Mouse (Mus musculus): ENCODE measurements around the gene Fbxo2. TPM values are rescaled to one million over a fixed set of nuclear protein-coding genes. Genes with fewer than 3 reads are reported as not detected.

Gene Fbxo2
- polyA plus RNA-seq, 1 experiment, result not detected

DNA sequence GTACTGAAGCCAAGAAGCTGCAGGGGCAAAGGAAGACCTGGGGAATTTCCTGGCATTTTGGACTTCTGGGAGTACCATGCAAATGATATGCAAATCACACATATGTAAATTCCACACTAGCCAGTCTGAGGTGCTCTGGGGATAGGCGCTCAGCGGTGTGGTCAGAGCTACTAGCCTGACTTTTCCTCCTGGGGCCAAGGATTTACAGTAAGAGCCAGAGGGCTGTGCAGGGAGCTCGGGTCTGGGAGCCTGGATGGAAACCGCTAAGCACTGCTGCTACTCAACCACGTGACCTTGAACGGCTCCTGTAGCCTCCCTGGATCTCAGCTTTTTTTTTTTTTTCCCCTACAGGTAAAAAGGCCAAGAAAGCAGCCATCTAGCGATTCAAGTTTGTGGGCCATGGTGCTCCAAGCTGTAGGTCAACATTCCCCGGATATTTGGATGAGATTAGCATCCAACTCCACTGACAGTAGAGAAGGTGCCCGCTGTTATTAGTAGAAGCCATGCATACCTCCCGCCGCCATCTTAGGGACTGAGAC is 32.4 kb downstream of the Fbxo2 start:
- WGBS, result 48% methylated on average over 11 of the region's 11 CpGs
- H3K4me3 ChIP-seq (replicated peaks; ENCODE audit: control insufficient read depth, low read depth, low read length), result no peak overlapping the region
- no peak overlapping the region for H3K27ac ChIP-seq (ENCODE audit: control insufficient read depth, insufficient read depth, low read depth, low read length, poor library complexity)
- TF ChIP-seq CTCF (IDR thresholded peaks at IDR 0.05; ENCODE audit: control insufficient read depth, insufficient read depth, low read length) (no peak), POLR2A (IDR thresholded peaks at IDR 0.05; ENCODE audit: borderline replicate concordance, control insufficient read depth, low read depth, low read length) (no peak)
- H3K4me1 ChIP-seq (ENCODE audit: control insufficient read depth, insufficient read depth, low read length), result no peaks in the 10 kb centered on the region

DNA sequence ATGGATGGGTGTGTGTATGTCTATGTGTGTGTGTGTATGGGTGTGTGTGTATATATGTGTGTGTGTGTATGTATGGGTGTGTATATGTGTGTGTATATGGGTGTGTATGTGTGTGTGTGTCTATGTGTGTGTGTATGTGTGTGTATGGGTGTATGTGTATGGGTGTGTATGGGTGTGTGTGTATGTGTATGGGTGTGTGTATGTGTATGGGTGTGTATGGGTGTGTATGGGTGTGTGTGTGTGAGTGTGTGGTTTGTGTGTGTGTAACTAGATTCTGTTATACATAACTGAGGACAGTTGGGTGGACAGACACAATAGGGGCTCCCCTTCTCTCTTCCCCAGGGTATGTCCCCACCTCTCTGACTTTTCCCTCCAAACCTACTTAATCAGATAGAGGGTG is 34.0 kb downstream of the Fbxo2 start:
- no peak for TF ChIP-seq POLR2A (IDR thresholded peaks at IDR 0.05; ENCODE audit: borderline replicate concordance, control insufficient read depth, low read depth, low read length)
- no peak for TF ChIP-seq CTCF (IDR thresholded peaks at IDR 0.05; ENCODE audit: control insufficient read depth, insufficient read depth, low read length)
- Histone ChIP-seq H3K27ac (ENCODE audit: control insufficient read depth, insufficient read depth, low read depth, low read length, poor library complexity) (no peak overlapping the region), H3K4me3 (replicated peaks; ENCODE audit: control insufficient read depth, low read depth, low read length) (no peak overlapping the region), H3K4me1 (ENCODE audit: control insufficient read depth, insufficient read depth, low read length) (no peaks in the 10 kb centered on the region)

DNA sequence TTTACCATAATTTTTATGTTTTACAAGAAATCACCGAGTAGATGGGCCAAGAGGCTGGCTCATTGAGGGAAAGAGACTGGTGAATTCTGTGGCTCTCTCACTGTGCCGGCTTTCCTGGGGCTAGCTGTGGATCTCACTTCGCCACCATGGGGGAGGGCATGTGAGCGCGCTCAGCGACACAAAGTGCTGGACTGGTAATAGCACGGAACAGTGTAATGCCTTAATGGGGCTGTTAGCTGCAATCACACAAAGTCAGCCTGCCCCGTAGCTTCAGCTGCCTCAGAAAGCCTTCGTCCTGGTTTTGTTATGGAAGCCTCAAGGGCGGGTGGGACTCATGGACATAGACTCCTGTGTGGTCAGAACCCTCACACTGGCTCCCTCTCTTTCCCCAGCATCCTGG is 38.3 kb downstream of the Fbxo2 start:
- no peak overlapping the region for H3K27ac ChIP-seq (ENCODE audit: control insufficient read depth, insufficient read depth, low read depth, low read length, poor library complexity)
- no peak overlapping the region for H3K4me3 ChIP-seq (replicated peaks; ENCODE audit: control insufficient read depth, low read depth, low read length)
- TF ChIP-seq POLR2A (IDR thresholded peaks at IDR 0.05; ENCODE audit: borderline replicate concordance, control insufficient read depth, low read depth, low read length) (no peak), CTCF (IDR thresholded peaks at IDR 0.05; ENCODE audit: control insufficient read depth, insufficient read depth, low read length) (no peak)
- no peaks in the 10 kb centered on the region for H3K4me1 ChIP-seq (ENCODE audit: control insufficient read depth, insufficient read depth, low read length)
- 56% methylated on average over 10 of the region's 10 CpGs for WGBS

DNA sequence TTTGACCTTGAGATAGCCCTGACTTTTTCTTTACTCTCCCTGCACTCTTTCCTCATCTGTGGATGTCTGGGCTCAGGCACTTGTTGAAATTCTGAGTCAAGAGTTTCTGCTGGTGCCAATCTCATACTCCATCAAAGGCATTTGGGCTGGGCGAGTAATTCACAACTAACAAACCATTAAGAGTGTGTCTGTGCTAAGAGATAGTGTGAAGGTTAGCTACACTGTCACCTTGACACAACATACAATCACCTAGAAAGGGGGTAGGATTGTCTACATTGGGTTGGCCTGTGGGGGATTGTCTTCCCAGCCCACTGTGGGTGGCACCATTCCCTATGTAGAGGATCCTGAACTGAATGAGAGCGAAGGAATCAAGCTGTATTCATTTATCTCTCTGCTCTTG is 43.1 kb downstream of the Fbxo2 start:
- 63% methylated on average over 2 of the region's 2 CpGs for WGBS
- Histone ChIP-seq H3K4me3 (replicated peaks; ENCODE audit: control insufficient read depth, low read depth, low read length) (no peak overlapping the region), H3K27ac (ENCODE audit: control insufficient read depth, insufficient read depth, low read depth, low read length, poor library complexity) (peak overlapping the region; percentile 28; the same call in 1 of the 2 replicates), H3K4me1 (ENCODE audit: control insufficient read depth, insufficient read depth, low read length) (no peaks in the 10 kb centered on the region)
- TF ChIP-seq POLR2A (IDR thresholded peaks at IDR 0.05; ENCODE audit: borderline replicate concordance, control insufficient read depth, low read depth, low read length) (no peak), CTCF (IDR thresholded peaks at IDR 0.05; ENCODE audit: control insufficient read depth, insufficient read depth, low read length) (no peak)

DNA sequence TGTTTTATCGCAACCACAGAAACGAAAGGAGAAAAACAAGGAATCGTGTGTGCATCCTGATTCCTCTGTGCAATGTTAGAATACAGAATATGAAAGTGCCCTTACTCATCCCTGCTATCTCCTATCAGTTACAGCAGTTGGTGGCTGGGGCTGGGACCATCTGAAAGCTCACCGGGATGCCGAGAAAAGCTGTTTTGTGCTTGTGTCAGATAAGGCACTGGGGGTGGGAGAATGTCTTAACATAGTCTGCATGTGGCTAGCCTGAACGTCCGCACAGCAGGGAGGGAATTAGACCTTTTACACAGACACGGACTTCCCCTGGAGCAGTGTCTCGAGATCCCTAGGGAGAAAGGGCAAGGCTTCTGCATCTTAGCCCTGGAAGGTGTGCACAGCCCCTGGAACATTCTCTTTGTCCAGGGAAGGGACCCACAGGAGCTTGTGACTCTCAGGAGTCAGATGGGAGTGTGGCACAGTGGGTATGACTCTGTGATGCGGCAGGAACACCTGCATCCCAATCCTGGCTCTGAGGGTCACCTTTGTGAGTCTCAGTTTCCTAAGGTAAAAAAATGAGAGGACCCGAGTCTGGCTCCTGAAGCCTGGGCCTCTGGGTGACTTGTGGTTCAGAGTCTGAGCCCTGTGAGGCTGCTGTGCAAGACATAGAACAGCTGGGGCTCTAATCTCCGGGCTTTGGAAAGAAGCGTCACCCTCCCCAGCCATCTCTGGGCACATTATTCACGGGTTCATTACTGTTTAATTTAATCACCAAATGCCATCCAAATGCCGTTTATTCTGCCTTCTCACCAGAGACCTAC is 43.8 kb downstream of the Fbxo2 start:
- WGBS, result 58% methylated on average over 15 of the region's 15 CpGs
- Histone ChIP-seq H3K27ac (ENCODE audit: control insufficient read depth, insufficient read depth, low read depth, low read length, poor library complexity) (peak overlapping the region; percentile 56), H3K4me3 (replicated peaks; ENCODE audit: control insufficient read depth, low read depth, low read length) (no peak overlapping the region), H3K4me1 (ENCODE audit: control insufficient read depth, insufficient read depth, low read length) (no peaks in the 10 kb centered on the region)
- TF ChIP-seq CTCF (IDR thresholded peaks at IDR 0.05; ENCODE audit: control insufficient read depth, insufficient read depth, low read length) (no peak), POLR2A (IDR thresholded peaks at IDR 0.05; ENCODE audit: borderline replicate concordance, control insufficient read depth, low read depth, low read length) (no peak)

DNA sequence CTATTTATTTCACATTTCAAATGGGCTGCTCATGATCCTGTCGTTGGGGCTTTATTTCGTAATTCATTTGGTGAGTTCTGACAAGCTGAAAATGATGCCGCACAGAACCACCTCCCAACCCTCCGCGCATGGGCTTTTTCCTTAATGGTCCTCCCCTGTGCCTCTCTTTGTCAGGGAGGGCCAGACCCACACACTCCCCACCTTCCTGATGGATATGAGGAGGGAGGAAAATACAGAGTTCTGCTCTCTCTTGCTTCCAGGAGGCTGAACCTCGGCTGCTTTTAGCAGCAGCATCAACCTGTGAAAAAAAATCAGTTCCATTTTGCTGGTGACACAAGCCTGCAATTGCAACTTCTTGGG is 44.4 kb downstream of the Fbxo2 start:
- Histone ChIP-seq H3K4me1 (ENCODE audit: control insufficient read depth, insufficient read depth, low read length) (no peaks in the 10 kb centered on the region), H3K4me3 (replicated peaks; ENCODE audit: control insufficient read depth, low read depth, low read length) (no peak overlapping the region), H3K27ac (ENCODE audit: control insufficient read depth, insufficient read depth, low read depth, low read length, poor library complexity) (no peak overlapping the region)
- no peak for TF ChIP-seq POLR2A (IDR thresholded peaks at IDR 0.05; ENCODE audit: borderline replicate concordance, control insufficient read depth, low read depth, low read length)
- no peak for TF ChIP-seq CTCF (IDR thresholded peaks at IDR 0.05; ENCODE audit: control insufficient read depth, insufficient read depth, low read length)
- WGBS, result 76% methylated on average over 6 of the region's 6 CpGs

DNA sequence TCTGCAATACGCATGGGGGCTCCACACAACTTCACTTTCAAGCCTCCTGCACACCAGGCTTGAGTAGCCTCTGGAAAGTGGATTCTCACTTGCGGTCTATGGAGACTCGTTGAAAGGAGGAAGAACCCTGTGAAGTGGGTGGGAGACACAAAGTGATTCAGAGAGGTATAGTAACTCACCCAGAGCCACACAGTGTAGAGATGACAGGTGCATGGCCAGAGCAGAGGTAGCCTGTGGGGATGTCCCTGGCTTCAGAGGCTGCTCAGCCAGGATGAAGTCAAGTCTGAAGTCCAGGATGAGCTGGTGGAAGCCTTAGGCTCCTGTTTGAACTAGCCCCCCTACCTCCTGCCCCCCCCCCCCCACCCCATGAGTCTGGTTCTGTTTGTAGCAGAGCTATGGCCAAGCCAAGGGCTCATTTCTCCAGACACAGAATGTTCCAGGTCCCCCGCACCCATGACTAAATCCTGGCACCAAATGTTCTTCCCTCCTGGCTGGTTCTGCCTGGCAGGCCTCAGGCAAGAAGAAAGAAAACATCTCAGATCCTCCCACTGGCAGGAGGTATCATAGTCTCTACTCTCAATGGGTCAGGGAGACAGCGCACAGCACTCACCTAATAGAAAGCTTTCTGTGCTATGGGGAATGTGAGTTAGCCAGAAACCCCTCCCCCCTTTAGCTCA is 54.2 kb downstream of the Fbxo2 start:
- Histone ChIP-seq H3K4me3 (replicated peaks; ENCODE audit: control insufficient read depth, low read depth, low read length) (no peak overlapping the region), H3K27ac (ENCODE audit: control insufficient read depth, insufficient read depth, low read depth, low read length, poor library complexity) (no peak overlapping the region), H3K4me1 (ENCODE audit: control insufficient read depth, insufficient read depth, low read length) (no peaks in the 10 kb centered on the region)
- WGBS, result 47% methylated on average over 5 of the region's 5 CpGs
- TF ChIP-seq CTCF (IDR thresholded peaks at IDR 0.05; ENCODE audit: control insufficient read depth, insufficient read depth, low read length) (no peak), POLR2A (IDR thresholded peaks at IDR 0.05; ENCODE audit: borderline replicate concordance, control insufficient read depth, low read depth, low read length) (no peak)

DNA sequence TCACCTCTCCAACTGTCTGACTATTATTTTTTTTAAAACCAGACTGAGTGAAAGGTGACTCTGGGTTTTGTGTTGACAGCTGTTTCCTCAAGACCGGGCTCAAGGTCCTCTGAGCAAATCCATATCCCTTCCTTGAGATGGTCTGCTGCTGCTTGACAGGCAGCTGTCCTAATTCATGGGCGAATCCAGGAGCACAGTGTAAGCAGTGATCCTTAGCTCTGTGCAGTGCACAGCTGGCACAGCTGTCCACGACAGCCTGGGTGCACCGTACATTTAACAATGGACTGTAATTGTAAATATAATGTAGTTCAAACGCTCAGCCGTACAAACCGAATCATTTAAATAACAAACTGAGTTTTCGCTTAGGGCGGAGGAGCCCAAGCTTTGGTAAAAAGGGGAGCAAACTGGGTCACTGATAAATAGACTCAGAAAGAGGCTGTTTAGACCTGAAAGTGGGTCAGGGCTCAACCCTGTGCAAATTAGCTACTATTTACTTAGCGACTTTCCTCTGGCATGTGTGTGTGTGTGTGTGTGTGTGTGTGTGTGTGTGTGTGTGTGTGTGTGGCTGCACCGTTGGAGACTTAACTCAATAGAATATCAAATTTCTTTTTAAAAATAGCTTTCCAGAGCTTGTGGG is 55.0 kb downstream of the Fbxo2 start:
- TF ChIP-seq CTCF (IDR thresholded peaks at IDR 0.05; ENCODE audit: control insufficient read depth, insufficient read depth, low read length), result no peak
- no peak for TF ChIP-seq POLR2A (IDR thresholded peaks at IDR 0.05; ENCODE audit: borderline replicate concordance, control insufficient read depth, low read depth, low read length)
- Histone ChIP-seq H3K4me1 (ENCODE audit: control insufficient read depth, insufficient read depth, low read length) (no peaks in the 10 kb centered on the region), H3K27ac (ENCODE audit: control insufficient read depth, insufficient read depth, low read depth, low read length, poor library complexity) (no peak overlapping the region), H3K4me3 (replicated peaks; ENCODE audit: control insufficient read depth, low read depth, low read length) (no peak overlapping the region)
- 54% methylated on average over 11 of the region's 11 CpGs for WGBS

Other genes starting within 250 kb of the Fbxo2 start
- gene Plod1, start 223.9 kb upstream of the Fbxo2 start, polyA plus RNA-seq (2011; ENCODE audit: insufficient read depth, insufficient read length, low replicate concordance, missing spikeins), result 5.6 and 10.2 TPM in 2 replicates
- gene 2510039O18Rik, start 219.7 kb upstream of the Fbxo2 start, polyA plus RNA-seq (2011; ENCODE audit: insufficient read depth, insufficient read length, low replicate concordance, missing spikeins), result 12.4 and 19.6 TPM in 2 replicates
- gene Nppb, start 174.8 kb upstream of the Fbxo2 start, polyA plus RNA-seq (2011; ENCODE audit: insufficient read depth, insufficient read length, low replicate concordance, missing spikeins), result not detected in 2 replicates
- not detected in 2 replicates for gene Nppa, start 159.9 kb upstream of the Fbxo2 start, polyA plus RNA-seq (2011; ENCODE audit: insufficient read depth, insufficient read length, low replicate concordance, missing spikeins)
- gene Clcn6, start 121.8 kb upstream of the Fbxo2 start, polyA plus RNA-seq (2011; ENCODE audit: insufficient read depth, insufficient read length, low replicate concordance, missing spikeins), result 3.4 and 6.8 TPM in 2 replicates
- 5.2 and 9.6 TPM in 2 replicates for gene Mthfr, start 121.5 kb upstream of the Fbxo2 start, polyA plus RNA-seq (2011; ENCODE audit: insufficient read depth, insufficient read length, low replicate concordance, missing spikeins)
- 10.0 and 20.9 TPM in 2 replicates for gene Agtrap, start 72.6 kb upstream of the Fbxo2 start, polyA plus RNA-seq (2011; ENCODE audit: insufficient read depth, insufficient read length, low replicate concordance, missing spikeins)
- gene Mad2l2, start 30.2 kb upstream of the Fbxo2 start, polyA plus RNA-seq (2011; ENCODE audit: insufficient read depth, insufficient read length, low replicate concordance, missing spikeins), result 7.4 and 13.9 TPM in 2 replicates
- 1.7 and 5.6 TPM in 2 replicates for gene Draxin, start 29.9 kb upstream of the Fbxo2 start, polyA plus RNA-seq (2011; ENCODE audit: insufficient read depth, insufficient read length, low replicate concordance, missing spikeins)
- gene Fbxo6, start 8.5 kb upstream of the Fbxo2 start, polyA plus RNA-seq (2011; ENCODE audit: insufficient read depth, insufficient read length, low replicate concordance, missing spikeins), result 3.4 and 11.2 TPM in 2 replicates
- 1.7 TPM in 1 of 2 replicates, not detected in the other for gene Fbxo44, start 139 bp upstream of the Fbxo2 start, polyA plus RNA-seq (2011; ENCODE audit: insufficient read depth, insufficient read length, low replicate concordance, missing spikeins)
- not detected in 2 replicates for gene Disp3, start 127.3 kb downstream of the Fbxo2 start, polyA plus RNA-seq (2011; ENCODE audit: insufficient read depth, insufficient read length, low replicate concordance, missing spikeins)

All from bone marrow, adult 2 months (tissue).